Mouse (Mus musculus): ENCODE measurements around the gene Trmt44. TPM values are rescaled to one million over a fixed set of nuclear protein-coding genes. Genes with fewer than 3 reads are reported as not detected.
A peak's percentile ranks its signal among the peaks of the same experiment; 100 is the strongest.
"Not testable (repeated sequence)": the region's sequence is repeated elsewhere in the genome, so short reads cannot be mapped to it uniquely, and the experiment has no call there.

Gene Trmt44
- polyA plus RNA-seq, 1 experiment from 2014 or later, result 9.3 TPM

GRCm38 (mm10) chr5:35594768-35595167 is 19.9 kb upstream of the Trmt44 start:
- Histone ChIP-seq H3K27me3 (replicated peaks; ENCODE audit: control insufficient read depth, insufficient read depth, low read length) (no peaks in the 10 kb centered on the region), H3K27ac (ENCODE audit: low read length) (no peak overlapping the region), H3K9me3 (ENCODE audit: control insufficient read depth, low read length) (peaks cover 3% of the 10 kb centered on the region; the same call in 1 of the 2 replicates), H3K36me3 (ENCODE audit: control insufficient read depth, insufficient read depth) (peaks cover 35% of the 10 kb centered on the region), H3K4me3 (replicated peaks; ENCODE audit: low read length) (no peak overlapping the region), H3K9ac (replicated peaks; ENCODE audit: low read depth, low read length) (no peak overlapping the region), H3K4me1 (replicated peaks; ENCODE audit: control insufficient read depth, insufficient read depth, low read length) (no peaks in the 10 kb centered on the region), H3K4me2 (ENCODE audit: low read length) (no peak overlapping the region)
- WGBS, result 91% methylated on average over 4 of the region's 4 CpGs
- no peak for ATAC-seq

DNA sequence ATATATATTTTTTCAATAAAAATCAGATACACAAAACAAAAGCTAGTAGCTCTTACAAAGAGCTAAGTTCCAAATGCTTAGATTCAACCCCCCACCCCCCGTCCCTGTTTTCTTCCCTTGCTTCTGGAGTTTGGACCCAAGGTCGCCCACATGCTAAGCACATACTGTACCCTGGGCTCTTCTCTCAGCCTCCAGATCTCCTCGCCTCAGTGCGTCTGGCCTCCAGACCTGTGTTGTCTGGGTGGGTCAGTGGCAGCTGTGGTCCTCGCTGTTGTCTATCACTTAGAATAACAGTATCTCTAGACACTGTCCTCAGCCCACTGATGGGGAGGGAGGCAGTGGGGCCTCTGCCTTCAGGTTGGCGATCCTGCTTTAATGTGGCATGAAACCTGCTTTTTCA is 18.4 kb upstream of the Trmt44 start:
- no peak overlapping the region for H3K27ac ChIP-seq (ENCODE audit: low read length)
- no peak overlapping the region for H3K9ac ChIP-seq (replicated peaks; ENCODE audit: low read depth, low read length)
- peaks cover 43% of the 10 kb centered on the region for H3K36me3 ChIP-seq (ENCODE audit: control insufficient read depth, insufficient read depth)
- H3K4me3 ChIP-seq (replicated peaks; ENCODE audit: low read length), result no peak overlapping the region
- WGBS, result 91% methylated on average over 6 of the region's 6 CpGs
- H3K9me3 ChIP-seq (ENCODE audit: control insufficient read depth, low read length), result peaks cover 3% of the 10 kb centered on the region; the same call in 1 of the 2 replicates
- H3K4me2 ChIP-seq (ENCODE audit: low read length), result no peak overlapping the region
- no peaks in the 10 kb centered on the region for H3K27me3 ChIP-seq (replicated peaks; ENCODE audit: control insufficient read depth, insufficient read depth, low read length)
- no peak for ATAC-seq
- H3K4me1 ChIP-seq (replicated peaks; ENCODE audit: control insufficient read depth, insufficient read depth, low read length), result no peaks in the 10 kb centered on the region

DNA sequence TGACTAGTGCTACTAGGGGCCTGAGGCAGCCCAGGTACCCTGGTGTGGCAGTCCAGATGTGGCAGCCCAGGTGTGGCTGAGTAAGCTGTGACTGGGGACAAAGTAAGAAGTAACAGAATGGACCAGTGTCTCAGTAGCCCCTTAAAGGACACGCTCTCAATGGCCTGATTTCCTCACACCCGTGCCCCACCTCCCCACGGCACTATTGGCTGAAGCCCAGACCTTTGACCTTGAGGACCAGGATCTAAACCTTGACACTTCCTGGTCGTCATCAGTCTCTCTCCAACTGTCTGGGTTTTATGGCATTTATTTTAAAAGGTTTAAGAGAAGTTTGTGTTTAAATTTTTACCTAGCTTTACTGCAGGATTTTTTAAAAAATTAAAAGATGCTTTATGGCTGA is 18.0 kb upstream of the Trmt44 start:
- ATAC-seq, result no peak
- Histone ChIP-seq H3K27me3 (replicated peaks; ENCODE audit: control insufficient read depth, insufficient read depth, low read length) (no peaks in the 10 kb centered on the region), H3K9me3 (ENCODE audit: control insufficient read depth, low read length) (peaks cover 3% of the 10 kb centered on the region; the same call in 1 of the 2 replicates), H3K36me3 (ENCODE audit: control insufficient read depth, insufficient read depth) (peaks cover 41% of the 10 kb centered on the region), H3K4me2 (ENCODE audit: low read length) (no peak overlapping the region), H3K9ac (replicated peaks; ENCODE audit: low read depth, low read length) (no peak overlapping the region), H3K4me3 (replicated peaks; ENCODE audit: low read length) (no peak overlapping the region), H3K4me1 (replicated peaks; ENCODE audit: control insufficient read depth, insufficient read depth, low read length) (no peaks in the 10 kb centered on the region), H3K27ac (ENCODE audit: low read length) (no peak overlapping the region)
- WGBS, result 82% methylated on average over 4 of the region's 4 CpGs

GRCm38 (mm10) chr5:35592081-35592736 is 17.3 kb upstream of the Trmt44 start:
- no peaks in the 10 kb centered on the region for H3K27me3 ChIP-seq (replicated peaks; ENCODE audit: control insufficient read depth, insufficient read depth, low read length)
- H3K9me3 ChIP-seq (ENCODE audit: control insufficient read depth, low read length), result peaks cover 3% of the 10 kb centered on the region; the same call in 1 of the 2 replicates
- peaks cover 41% of the 10 kb centered on the region for H3K36me3 ChIP-seq (ENCODE audit: control insufficient read depth, insufficient read depth)
- no peak for ATAC-seq
- no peaks in the 10 kb centered on the region for H3K4me1 ChIP-seq (replicated peaks; ENCODE audit: control insufficient read depth, insufficient read depth, low read length)
- WGBS, result 85% methylated on average over 21 of the region's 21 CpGs
- no peak overlapping the region for H3K4me2 ChIP-seq (ENCODE audit: low read length)
- no peak overlapping the region for H3K9ac ChIP-seq (replicated peaks; ENCODE audit: low read depth, low read length)
- no peak overlapping the region for H3K27ac ChIP-seq (ENCODE audit: low read length)
- H3K4me3 ChIP-seq (replicated peaks; ENCODE audit: low read length), result no peak overlapping the region

- peaks cover 3% of the 10 kb centered on the region; the same call in 1 of the 2 replicates for H3K9me3 ChIP-seq (ENCODE audit: control insufficient read depth, low read length)
- peaks cover 41% of the 10 kb centered on the region for H3K36me3 ChIP-seq (ENCODE audit: control insufficient read depth, insufficient read depth)
- no peak overlapping the region for H3K27ac ChIP-seq (ENCODE audit: low read length)
- no peak overlapping the region for H3K9ac ChIP-seq (replicated peaks; ENCODE audit: low read depth, low read length)
- H3K4me3 ChIP-seq (replicated peaks; ENCODE audit: low read length), result no peak overlapping the region
- 72% methylated on average over 3 of the region's 4 CpGs for WGBS
- H3K27me3 ChIP-seq (replicated peaks; ENCODE audit: control insufficient read depth, insufficient read depth, low read length), result no peaks in the 10 kb centered on the region
- H3K4me2 ChIP-seq (ENCODE audit: low read length), result no peak overlapping the region
- no peak for ATAC-seq
- H3K4me1 ChIP-seq (replicated peaks; ENCODE audit: control insufficient read depth, insufficient read depth, low read length), result no peaks in the 10 kb centered on the region
Observed at GRCm38 (mm10) chr5:35591497-35591896, 16.6 kb upstream of the Trmt44 start.

GRCm38 (mm10) chr5:35584259-35584658 is 9.4 kb upstream of the Trmt44 start:
- not testable (repeated sequence) for H3K27me3 ChIP-seq (replicated peaks; ENCODE audit: control insufficient read depth, insufficient read depth, low read length); H3K9ac ChIP-seq (replicated peaks; ENCODE audit: low read depth, low read length); H3K4me2 ChIP-seq (ENCODE audit: low read length); H3K27ac ChIP-seq (ENCODE audit: low read length); ATAC-seq; H3K4me3 ChIP-seq (replicated peaks; ENCODE audit: low read length); H3K9me3 ChIP-seq (ENCODE audit: control insufficient read depth, low read length)
- Histone ChIP-seq H3K36me3 (ENCODE audit: control insufficient read depth, insufficient read depth) (peaks cover 11% of the 10 kb centered on the region), H3K4me1 (replicated peaks; ENCODE audit: control insufficient read depth, insufficient read depth, low read length) (peaks cover 17% of the 10 kb centered on the region)
- WGBS, result 94% methylated on average over 2 of the region's 2 CpGs

GRCm38 (mm10) chr5:35583221-35583783 is 8.4 kb upstream of the Trmt44 start:
- H3K36me3 ChIP-seq (ENCODE audit: control insufficient read depth, insufficient read depth), result peaks cover 1% of the 10 kb centered on the region; the same call in 1 of the 2 replicates
- peak overlapping the region; percentile 76 for H3K9ac ChIP-seq (replicated peaks; ENCODE audit: low read depth, low read length)
- no peaks in the 10 kb centered on the region for H3K9me3 ChIP-seq (ENCODE audit: control insufficient read depth, low read length)
- H3K4me3 ChIP-seq (replicated peaks; ENCODE audit: low read length), result peak overlapping the region; percentile 73
- 4% methylated on average over 17 of the region's 17 CpGs for WGBS
- H3K27ac ChIP-seq (ENCODE audit: low read length), result 0 out of 2 replicates have a peak overlapping the region, but pooled peaks have one; percentile 24
- peak overlapping the region; percentile 82 for H3K4me2 ChIP-seq (ENCODE audit: low read length)
- H3K27me3 ChIP-seq (replicated peaks; ENCODE audit: control insufficient read depth, insufficient read depth, low read length), result no peaks in the 10 kb centered on the region
- no peak for ATAC-seq
- peaks cover 17% of the 10 kb centered on the region for H3K4me1 ChIP-seq (replicated peaks; ENCODE audit: control insufficient read depth, insufficient read depth, low read length)

DNA sequence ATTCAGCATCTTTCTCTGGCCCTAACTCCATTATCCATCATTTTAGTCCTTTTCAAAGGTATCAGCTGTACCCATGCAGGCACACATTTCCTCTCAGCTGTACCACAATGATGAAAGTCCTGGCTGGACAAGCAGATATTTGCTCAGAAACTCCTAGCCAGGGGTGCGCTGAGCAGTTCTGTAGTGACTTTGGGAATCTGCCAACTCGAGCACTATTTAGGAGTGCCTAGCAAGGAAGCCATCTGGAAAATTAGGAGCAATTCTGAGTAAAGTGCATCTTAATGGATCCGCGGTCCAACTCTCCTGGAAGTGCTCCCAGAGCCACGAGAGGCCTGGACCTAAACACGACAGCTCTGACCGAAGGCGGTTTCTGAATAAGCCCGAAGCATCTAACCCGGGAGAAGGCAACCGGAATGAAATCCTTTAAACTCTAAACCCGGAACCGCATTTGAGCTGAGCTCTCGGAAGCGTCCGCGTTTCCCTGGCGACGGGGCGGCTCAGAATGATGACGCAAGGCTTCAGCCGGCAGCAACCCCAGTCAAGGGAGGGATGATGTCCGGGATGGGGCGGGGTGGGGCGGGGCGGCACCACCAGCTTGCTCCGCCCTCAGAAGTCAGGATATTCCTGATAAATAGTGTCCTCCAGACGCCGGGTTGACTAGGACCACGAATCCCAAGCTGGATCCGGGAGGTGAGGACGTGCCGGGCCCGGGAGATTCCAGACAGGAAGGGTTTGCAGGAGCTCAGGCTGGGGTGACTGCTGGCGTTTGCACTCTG is 7.8 kb upstream of the Trmt44 start, which contains the start of gene Acox3:
TSS of gene Acox3 (plus strand) at position 596 of the 776 bp plus-strand sequence.
- peak within 1 kb of the TSS; percentile 82 for H3K4me2 ChIP-seq (ENCODE audit: low read length)

More for the DNA sequence above, 7.8 kb upstream of the Trmt44 start, which contains the start of gene Acox3:
- Histone ChIP-seq H3K27ac (ENCODE audit: low read length) (peak within 1 kb of the TSS; percentile 78), H3K4me1 (replicated peaks; ENCODE audit: control insufficient read depth, insufficient read depth, low read length) (peaks cover 17% of the 10 kb centered on the region), H3K9me3 (ENCODE audit: control insufficient read depth, low read length) (no peaks in the 10 kb centered on the region), H3K36me3 (ENCODE audit: control insufficient read depth, insufficient read depth) (no peaks in the 10 kb centered on the region; the same call in 1 of the 2 replicates), H3K27me3 (replicated peaks; ENCODE audit: control insufficient read depth, insufficient read depth, low read length) (no peaks in the 10 kb centered on the region), H3K9ac (replicated peaks; ENCODE audit: low read depth, low read length) (peak within 1 kb of the TSS; percentile 76), H3K4me3 (replicated peaks; ENCODE audit: low read length) (peak within 1 kb of the TSS; percentile 73)
- ATAC-seq, result peak; percentile 97
- WGBS, result under 1% methylated on average over 35 of the region's 35 CpGs
